Mouse (Mus musculus) midbrain, embryonic 16.5 days (tissue): ENCODE results near the gene Ak9. TPM values are rescaled to one million over a fixed set of nuclear protein-coding genes. Genes with fewer than 3 reads are reported as not detected.
"Not testable (repeated sequence)": the region's sequence is repeated elsewhere in the genome, so short reads cannot be mapped to it uniquely, and the experiment has no call there.

Experiments used
- ATAC-seq: fragments of 200-750 bp; cut with Nextera tagmentation; 2 replicates; pipeline ENCODE4 v1.8.0; 2017; ENCODE audit warnings: moderate TSS enrichment
- H3K27ac ChIP-seq: fragments of 300-500 bp; sonication (generic); 2 replicates; pipeline ENCODE4 v1.5.1; 2014; ENCODE audit warnings: mild to moderate bottlenecking, low read length, mixed read lengths
- H3K27me3 ChIP-seq: fragments of 300-500 bp; sonication (generic); 2 replicates; pipeline ENCODE4 v1.6.1; 2014; ENCODE audit warnings: low read depth, low read length, mixed read lengths; ENCODE audit not compliant: control insufficient read depth, insufficient read depth
- H3K36me3 ChIP-seq: fragments of 300-500 bp; sonication (generic); 2 replicates; pipeline ENCODE4 v1.6.1; 2014; ENCODE audit warnings: mild to moderate bottlenecking, low read length, moderate library complexity, mixed read lengths; ENCODE audit not compliant: control insufficient read depth, insufficient read depth
- H3K4me1 ChIP-seq: fragments of 300-500 bp; sonication (generic); 2 replicates; pipeline ENCODE4 v1.6.1; 2014; ENCODE audit warnings: mild to moderate bottlenecking, low read length, mixed read lengths; ENCODE audit not compliant: control insufficient read depth, insufficient read depth
- H3K4me2 ChIP-seq: fragments of 300-500 bp; sonication (generic); 2 replicates; pipeline ENCODE4 v1.6.1; 2014; ENCODE audit warnings: mild to moderate bottlenecking, low read length, mixed read lengths
- H3K4me3 ChIP-seq: fragments of 300-500 bp; sonication (generic); 2 replicates; pipeline ENCODE4 v1.5.1; 2014; ENCODE audit warnings: low read depth, mild to moderate bottlenecking, low read length, moderate library complexity, mixed read lengths
- H3K9ac ChIP-seq: fragments of 300-500 bp; sonication (generic); 2 replicates; pipeline ENCODE4 v1.6.1; 2014; ENCODE audit warnings: low read depth, low read length, mixed read lengths
- H3K9me3 ChIP-seq: fragments of 300-500 bp; sonication (generic); replicated peaks from 2 replicates; pipeline ENCODE4 v1.6.1; 2014; ENCODE audit warnings: mild to moderate bottlenecking, low read length, mixed read lengths; ENCODE audit not compliant: control insufficient read depth, poor library complexity, severe bottlenecking
- WGBS: fragments of 180-500 bp; shearing (Covaris S2); extraction: QIAGEN DNeasy Blood & Tissue Kit; methylation state at CpG from one replicate; pipeline ENCODE4 v1.1.7; 2014; 5-methylcytosine and 5-hydroxymethylcytosine counted together
- polyA plus RNA-seq: library from polyadenylated mRNA; unstranded; fragments of >200 nt; fragmentation: Nextera tagmentation; extraction: Ambion mirVana; gene quantifications from 2 replicates; pipeline ENCODE4 v1.2.1, GENCODE M21; 2015

The Ak9 gene
- polyA plus RNA-seq, 1 experiment from 2014 or later: 0.28 TPM

DNA sequence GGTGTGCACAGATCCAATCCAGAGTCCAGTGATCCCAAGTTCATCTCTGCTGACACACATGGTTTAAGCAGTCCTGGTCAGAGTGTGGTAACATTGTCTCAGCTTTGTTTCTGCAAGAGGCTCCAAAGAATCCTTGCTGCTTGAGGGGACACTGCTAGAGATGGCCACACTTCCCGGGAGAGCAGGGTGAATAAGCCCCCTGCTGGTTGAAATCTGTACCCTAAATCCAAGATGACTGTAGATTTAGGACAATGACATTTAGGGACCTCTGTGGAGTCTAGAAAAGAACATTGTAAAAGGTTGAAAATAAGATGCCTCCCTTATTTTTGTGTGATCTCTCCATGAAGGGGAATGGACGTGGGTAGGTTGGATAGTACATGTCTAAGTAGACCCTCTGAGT, 89.8 kb downstream of the Ak9 start:
- Histone ChIP-seq H3K4me1 (no peaks in the 10 kb centered on the region), H3K27me3 (no peaks in the 10 kb centered on the region), H3K9me3 (no peaks in the 10 kb centered on the region), H3K36me3 (no peaks in the 10 kb centered on the region), H3K27ac (no peak overlapping the region), H3K4me3 (no peak overlapping the region), H3K4me2 (no peak overlapping the region), H3K9ac (no peak overlapping the region)
- no peak for ATAC-seq
- WGBS: 49% methylated on average over 2 of the region's 2 CpGs

DNA sequence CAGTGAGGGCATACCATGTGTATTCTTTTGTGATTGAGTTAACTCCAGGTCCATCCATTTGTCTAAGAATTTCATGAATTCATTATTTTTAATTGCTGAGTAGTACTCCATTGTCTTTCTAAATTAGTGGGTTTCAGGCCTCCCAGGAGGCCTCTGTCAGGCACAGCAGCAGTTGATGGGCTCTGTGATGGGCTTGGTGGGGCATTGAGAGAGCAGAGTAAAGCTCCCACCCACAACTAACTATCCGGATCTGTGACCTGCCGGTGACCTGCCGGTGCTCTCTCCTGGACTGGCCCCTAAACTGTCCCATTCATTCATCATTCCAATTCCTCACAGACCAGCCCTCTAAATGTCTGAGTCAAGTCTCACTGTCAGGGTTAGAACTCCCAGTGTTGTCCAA, 97.3 kb downstream of the Ak9 start:
- no peak overlapping the region for H3K27ac ChIP-seq
- H3K4me2 ChIP-seq: no peak overlapping the region
- no peaks in the 10 kb centered on the region for H3K27me3 ChIP-seq
- H3K4me1 ChIP-seq: no peaks in the 10 kb centered on the region
- no peak overlapping the region for H3K4me3 ChIP-seq
- H3K9me3 ChIP-seq: no peaks in the 10 kb centered on the region
- WGBS: 88% methylated on average over 3 of the region's 3 CpGs
- no peak overlapping the region for H3K9ac ChIP-seq
- ATAC-seq: no peak
- H3K36me3 ChIP-seq: no peaks in the 10 kb centered on the region

DNA sequence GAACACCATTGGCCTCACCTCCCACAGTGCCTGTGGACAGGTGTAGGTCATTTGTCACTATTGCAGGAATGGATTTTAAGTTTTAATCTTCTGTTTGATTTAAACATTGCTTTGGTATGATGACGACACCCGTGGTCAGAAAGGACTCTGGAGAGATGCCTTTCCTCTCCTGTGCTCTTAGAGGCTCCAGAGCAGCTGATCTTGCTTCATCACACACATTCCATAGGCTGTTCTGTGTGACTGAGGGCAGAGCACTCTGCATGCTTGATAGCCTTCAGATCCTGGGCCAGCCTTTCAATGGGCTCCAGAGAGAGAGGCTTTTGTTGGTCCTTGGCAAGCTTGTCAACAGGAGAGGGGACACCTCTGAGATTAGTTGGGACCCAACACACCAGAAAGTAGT, 99.6 kb downstream of the Ak9 start:
- Histone ChIP-seq H3K9ac (no peak overlapping the region), H3K27ac (no peak overlapping the region), H3K9me3 (no peaks in the 10 kb centered on the region), H3K36me3 (no peaks in the 10 kb centered on the region), H3K27me3 (no peaks in the 10 kb centered on the region), H3K4me3 (no peak overlapping the region), H3K4me2 (no peak overlapping the region), H3K4me1 (no peaks in the 10 kb centered on the region)
- 83% methylated on average over 2 of the region's 2 CpGs for WGBS
- no peak for ATAC-seq

DNA sequence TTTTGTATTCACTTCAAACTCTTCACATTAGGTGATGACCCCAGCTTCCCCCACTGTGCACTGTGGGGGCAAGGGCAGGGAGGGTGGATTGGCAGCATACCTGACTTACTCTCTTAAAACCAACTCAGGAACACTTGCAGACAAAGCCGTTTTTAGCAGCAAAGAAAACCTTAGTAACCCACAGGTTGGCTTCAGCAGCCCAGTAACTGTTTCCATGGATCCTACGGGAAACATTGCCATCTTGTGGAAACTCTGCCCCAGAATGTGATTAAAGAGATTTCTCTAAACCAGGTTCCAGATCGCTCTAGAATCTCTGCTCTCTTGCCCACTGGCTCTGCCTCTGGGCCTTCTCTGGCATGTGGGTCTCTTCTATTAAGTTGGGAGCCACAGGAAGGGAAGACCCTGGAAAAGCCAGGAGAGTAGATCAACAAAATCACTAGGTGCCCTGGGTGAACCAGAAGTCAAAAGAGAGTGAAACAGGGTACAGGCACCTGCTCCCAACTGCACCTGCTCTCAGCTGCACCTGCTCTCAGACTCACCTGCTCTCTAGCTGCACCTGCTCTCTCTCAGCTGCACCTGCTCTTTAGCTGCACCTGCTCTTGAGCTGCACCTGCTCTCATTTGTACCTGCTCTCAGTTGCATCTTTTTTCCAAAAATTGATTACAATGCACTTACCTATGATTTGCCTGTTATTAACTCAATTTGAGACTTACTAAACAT, 100.3 kb downstream of the Ak9 start:
- H3K4me3 ChIP-seq: no peak overlapping the region
- no peaks in the 10 kb centered on the region for H3K36me3 ChIP-seq
- 49% methylated on average over 3 of the region's 3 CpGs for WGBS
- no peaks in the 10 kb centered on the region for H3K4me1 ChIP-seq
- H3K9me3 ChIP-seq: no peaks in the 10 kb centered on the region
- no peak overlapping the region for H3K9ac ChIP-seq
- H3K27ac ChIP-seq: no peak overlapping the region
- H3K27me3 ChIP-seq: no peaks in the 10 kb centered on the region
- no peak for ATAC-seq
- no peak overlapping the region for H3K4me2 ChIP-seq

DNA sequence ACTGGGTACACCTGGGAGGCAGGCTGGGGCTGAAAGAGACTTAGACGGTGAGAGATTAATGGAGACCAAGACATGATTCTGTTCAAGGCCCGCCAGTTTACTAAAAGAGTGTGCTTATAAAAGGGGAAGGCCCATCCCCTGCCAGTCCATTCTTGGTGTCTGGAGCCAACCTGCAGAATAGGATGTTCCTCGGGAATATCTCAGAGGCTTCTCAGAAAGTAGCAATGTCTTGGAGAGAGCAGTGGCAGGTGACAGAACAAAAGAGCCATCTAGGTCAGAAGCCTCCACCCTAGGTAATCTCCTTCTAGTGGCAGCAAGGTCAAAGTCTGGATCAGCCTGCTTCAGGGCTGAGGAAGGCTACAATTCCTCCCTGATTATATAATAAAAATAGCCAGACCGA, 106.4 kb downstream of the Ak9 start:
- not testable (repeated sequence) for H3K36me3 ChIP-seq, H3K9ac ChIP-seq, H3K4me3 ChIP-seq, H3K27ac ChIP-seq, H3K27me3 ChIP-seq, ATAC-seq, H3K9me3 ChIP-seq, H3K4me2 ChIP-seq, H3K4me1 ChIP-seq
- 98% methylated on average over 4 of the region's 4 CpGs for WGBS

DNA sequence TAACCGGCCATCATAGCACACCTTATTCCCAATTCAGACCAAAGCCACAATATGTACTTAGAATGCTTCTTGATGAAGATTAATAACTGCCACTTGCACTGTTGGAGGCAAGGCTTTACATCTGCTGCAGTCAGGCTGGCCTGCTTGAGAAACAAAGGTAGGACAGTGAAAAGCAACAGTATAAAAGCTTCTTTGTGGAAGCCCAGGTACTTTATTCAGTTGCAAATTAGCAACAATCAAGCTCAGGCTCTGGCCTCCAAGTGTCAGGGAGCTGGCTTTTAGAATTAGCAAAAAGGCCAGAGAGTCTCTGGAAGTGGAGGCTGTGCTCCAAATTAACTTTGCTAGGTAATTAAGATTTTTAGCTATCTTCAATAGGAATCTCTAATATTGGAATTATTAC, 107.0 kb downstream of the Ak9 start:
- not testable (repeated sequence) for ATAC-seq, H3K36me3 ChIP-seq, H3K9ac ChIP-seq, H3K27ac ChIP-seq, H3K4me2 ChIP-seq, H3K9me3 ChIP-seq, H3K27me3 ChIP-seq, H3K4me1 ChIP-seq, H3K4me3 ChIP-seq
- 91% methylated on average over 1 of the region's 1 CpGs for WGBS

DNA sequence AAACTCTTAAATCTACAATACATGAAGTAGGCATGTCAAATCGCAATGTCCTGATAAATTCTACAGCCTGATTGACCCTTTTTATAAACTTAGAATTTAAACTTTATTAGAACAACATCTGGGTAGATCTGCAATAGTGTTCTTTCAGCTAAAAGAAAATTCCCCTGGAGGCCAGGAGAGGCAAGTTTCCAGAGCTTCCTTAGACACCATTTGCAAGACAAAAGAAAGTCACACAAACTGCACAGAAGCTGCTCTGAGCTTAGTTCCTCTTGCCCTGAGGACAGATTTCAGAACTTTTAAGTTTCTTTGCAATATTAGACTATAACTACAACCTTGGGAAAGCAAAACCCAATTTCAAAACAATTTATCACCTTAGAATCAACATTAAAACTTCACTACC, 109.7 kb downstream of the Ak9 start:
- not testable (repeated sequence) for H3K27me3 ChIP-seq, H3K4me1 ChIP-seq, H3K4me2 ChIP-seq, ATAC-seq, H3K36me3 ChIP-seq, H3K27ac ChIP-seq, H3K4me3 ChIP-seq, H3K9ac ChIP-seq
- H3K9me3 ChIP-seq: peaks cover 11% of the 10 kb centered on the region; the same call in 1 of the 2 replicates
- 90% methylated on average over 1 of the region's 1 CpGs for WGBS

DNA sequence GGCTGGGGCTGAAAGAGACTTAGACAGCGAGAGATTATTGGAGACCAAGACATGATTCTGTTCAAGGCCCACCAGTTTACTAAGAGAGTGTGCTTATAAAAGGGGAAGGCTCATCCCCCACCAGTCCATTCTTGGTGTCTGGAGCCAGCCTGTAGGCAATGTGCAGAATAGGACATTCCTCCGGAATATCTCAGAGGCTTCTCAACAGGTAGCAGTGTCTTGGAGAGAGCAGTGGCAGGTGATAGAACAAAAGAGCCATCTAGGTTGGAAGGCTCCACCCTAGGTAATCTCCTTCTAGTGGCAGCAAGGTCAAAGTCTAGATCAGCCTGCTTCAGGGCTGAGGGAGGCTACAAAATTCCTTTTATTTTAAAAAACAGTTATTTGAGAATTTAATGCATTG, 111.6 kb downstream of the Ak9 start:
- H3K9ac ChIP-seq, H3K4me2 ChIP-seq, H3K27me3 ChIP-seq, H3K4me1 ChIP-seq, H3K9me3 ChIP-seq, H3K4me3 ChIP-seq, H3K27ac ChIP-seq, ATAC-seq, H3K36me3 ChIP-seq: not testable (repeated sequence)
- WGBS: 92% methylated on average over 2 of the region's 2 CpGs

DNA sequence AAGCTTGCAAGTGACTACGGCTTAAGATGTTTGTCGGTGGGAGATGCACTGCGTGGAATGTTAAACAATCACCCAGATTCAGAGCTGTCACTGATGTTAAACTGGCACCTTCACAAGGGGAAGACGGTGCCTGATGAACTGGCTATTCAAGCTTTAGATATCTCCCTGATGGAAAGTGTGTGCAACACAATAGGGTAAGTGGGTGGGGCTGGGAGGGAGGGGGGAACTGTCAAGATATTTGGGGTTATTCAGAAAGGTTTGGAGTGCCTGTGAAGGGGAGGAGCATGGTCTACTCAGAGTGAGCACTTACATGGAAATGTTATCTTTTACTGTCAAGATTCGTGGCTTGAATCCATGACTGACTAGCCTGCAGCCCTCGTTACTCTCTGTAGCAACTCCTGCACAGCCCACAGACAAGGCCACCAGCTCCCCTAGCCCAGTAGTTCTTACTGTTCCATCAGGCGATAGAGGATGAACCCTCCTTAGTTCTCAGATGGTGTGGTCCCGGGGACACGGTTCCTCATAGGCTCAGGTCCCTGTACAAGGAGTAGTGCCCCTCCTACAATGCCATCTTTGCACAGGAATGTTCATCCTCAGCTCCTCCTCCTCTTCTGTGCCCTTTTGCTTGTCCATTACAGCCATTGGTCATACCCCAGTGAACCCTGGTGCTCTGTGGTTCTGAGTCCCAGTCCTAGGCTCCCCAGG, 116.9 kb downstream of the Ak9 start:
- 83% methylated on average over 9 of the region's 9 CpGs for WGBS
- Histone ChIP-seq H3K27ac (no peak overlapping the region), H3K4me3 (no peak overlapping the region), H3K9ac (no peak overlapping the region), H3K4me1 (no peaks in the 10 kb centered on the region), H3K9me3 (0 out of 2 replicates have a peak, but pooled peaks cover 5% of the 10 kb centered on the region), H3K36me3 (no peaks in the 10 kb centered on the region), H3K27me3 (no peaks in the 10 kb centered on the region), H3K4me2 (no peak overlapping the region)
- no peak for ATAC-seq
